Mouse (Mus musculus) monocyte, adult 5-6 weeks (primary cell): ENCODE results near the gene Tmem132c. TPM values are rescaled to one million over a fixed set of nuclear protein-coding genes. Genes with fewer than 3 reads are reported as not detected.

ENCODE experiments used
- ATAC-seq: fragments of 153-309, 156-312 bp; replicated peaks from 2 replicates; pipeline ENCODE4 v1.8.0; 2017; ENCODE audit warnings: mild to moderate bottlenecking; ENCODE audit not compliant: low TSS enrichment, insufficient number of reproducible peaks, severe bottlenecking, poor library complexity, low FRiP score
- total RNA-seq: library from RNA; stranded (forward); fragments of 200-1000, 200-491, 200-594 nt; gene quantifications from 3 replicates; pipeline ENCODE4 v1.2.3, GENCODE M21; 2017

The Tmem132c gene
- total RNA-seq, 1 experiment from 2014 or later: not detected

DNA sequence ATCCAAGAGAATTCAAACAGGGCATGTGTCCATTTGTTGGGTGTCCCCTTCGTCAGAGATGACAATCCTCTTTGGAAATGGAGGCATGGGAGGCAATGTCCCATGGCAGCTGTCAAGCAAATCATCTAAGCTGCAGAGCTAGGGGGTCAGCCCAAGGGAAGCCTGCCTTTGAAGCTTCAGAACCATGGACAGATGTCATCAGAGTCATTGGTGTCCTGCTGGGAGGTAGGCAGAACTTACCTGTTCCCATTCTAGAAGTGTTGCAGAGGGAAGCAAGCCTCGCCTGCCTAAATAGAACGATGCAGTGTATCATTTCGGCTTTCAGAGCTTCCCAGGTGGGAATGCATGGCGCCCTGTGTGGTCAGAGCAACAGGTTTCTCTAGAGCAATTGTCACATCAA is 230.3 kb downstream of the Tmem132c start:
- ATAC-seq: no peak

DNA sequence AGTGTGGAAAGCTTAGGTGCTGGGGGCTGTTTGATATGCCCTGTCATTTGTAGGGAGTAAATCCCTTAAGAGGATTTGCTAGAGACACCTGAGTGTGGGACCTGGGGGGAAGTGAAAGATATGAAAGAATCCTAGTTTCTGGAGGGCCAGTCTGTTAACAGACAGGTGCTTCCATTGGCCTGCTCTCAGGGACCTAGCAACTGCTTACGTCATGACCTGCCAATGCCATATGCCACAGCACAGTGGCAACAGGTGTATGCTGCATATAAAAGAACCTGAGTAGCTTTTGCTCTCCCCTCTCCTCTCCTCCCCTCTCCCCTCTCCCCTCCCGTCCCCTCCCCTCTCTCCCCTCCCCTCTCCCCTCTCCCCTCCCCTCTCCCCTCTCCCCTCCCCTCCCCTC is 232.1 kb downstream of the Tmem132c start:
- ATAC-seq: no peak

DNA sequence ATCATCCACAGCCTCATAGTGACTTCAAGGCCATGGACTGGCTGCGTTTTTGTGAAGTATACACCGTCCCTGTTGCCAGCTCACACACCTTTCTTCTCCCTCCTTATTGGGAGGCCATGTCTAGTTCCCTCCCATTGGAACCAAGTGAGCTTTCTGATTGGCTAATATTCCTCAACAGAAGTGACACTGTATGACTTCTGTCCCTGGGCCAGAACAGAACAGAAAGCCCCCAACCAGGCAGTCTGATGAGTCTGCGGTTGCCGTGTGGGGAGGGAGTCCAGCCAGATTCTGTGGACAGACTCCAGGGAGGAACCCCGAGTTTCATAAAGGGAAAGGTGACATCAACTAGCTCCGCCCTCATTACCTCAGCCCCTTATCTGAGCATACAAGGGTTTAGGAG is 233.2 kb downstream of the Tmem132c start:
- no peak for ATAC-seq

DNA sequence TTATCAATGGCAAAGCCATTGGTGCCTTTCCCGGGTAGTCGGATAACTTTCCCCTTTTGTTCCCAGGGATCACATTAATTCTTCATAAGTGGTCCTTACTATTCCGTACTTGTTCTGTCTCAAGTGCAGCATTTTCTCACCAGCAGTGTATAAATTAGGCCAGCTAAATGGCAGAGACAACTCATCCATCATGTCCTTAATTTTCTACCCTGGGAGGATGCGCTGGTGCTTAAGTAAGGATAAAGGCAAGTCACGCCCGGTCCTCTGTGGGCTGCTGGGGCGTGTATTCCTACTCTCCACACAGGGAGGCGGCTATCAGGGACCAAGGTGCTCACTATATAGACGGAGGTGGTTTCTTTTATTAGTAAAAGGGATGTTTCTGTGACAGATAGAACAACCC is 236.2 kb downstream of the Tmem132c start:
- no peak for ATAC-seq

DNA sequence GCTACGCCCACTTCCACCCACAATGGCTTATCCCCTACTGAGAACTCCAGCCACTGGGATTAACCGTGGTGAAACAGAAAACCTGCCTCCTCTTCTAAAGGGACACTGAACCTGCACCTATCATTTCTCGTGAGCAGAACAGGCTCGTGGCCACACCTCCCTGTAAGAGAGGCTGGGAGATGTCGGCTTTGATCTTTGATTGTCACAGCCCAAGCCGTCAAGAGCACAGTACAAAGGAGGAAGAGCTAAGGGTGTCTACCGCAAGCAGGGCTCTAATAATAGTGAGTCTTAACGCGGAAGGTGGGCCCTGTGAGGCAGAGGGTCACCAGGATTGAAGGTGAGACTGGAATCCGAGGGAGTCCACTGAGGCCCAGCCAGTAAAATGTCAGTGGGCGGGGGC is 236.7 kb downstream of the Tmem132c start:
- no peak for ATAC-seq

DNA sequence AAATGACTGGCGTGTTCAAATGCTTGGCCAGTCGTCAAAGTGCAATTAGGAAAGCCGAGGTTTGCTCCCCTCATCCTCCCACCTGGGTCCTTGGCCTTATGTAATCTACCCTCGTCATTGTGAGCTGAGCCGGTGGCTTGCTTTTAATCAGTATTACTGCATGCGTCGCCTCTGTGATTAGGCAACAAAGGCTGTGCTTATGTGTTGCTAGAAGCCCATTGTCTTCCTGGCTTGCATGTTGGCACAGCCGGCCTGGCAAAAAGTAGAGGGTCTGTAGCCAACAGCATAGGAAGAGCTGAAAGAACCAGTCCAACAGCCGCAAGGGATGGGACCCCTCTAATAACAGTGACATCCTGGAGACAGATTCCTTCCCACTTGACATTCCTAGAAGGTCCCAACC is 239.3 kb downstream of the Tmem132c start:
- no peak for ATAC-seq

DNA sequence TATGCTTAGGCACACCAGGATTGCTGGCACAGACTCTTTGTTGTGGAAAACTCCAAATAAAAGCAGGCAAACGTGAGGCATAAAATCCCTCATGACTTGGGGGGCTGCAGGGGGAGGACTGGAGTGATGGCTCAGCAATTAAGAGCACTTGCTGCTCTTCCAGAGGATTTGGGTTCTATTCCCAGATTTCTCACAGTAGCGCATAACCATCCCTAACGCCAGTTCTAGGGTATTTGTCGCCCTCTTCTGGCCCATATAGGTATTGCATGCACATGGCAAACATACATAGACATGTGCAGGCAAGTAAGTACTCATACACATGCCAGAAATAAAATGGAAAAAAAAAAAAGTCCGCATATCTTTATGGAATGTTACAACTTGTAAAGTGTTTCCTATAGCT is 239.8 kb downstream of the Tmem132c start:
- no peak for ATAC-seq

DNA sequence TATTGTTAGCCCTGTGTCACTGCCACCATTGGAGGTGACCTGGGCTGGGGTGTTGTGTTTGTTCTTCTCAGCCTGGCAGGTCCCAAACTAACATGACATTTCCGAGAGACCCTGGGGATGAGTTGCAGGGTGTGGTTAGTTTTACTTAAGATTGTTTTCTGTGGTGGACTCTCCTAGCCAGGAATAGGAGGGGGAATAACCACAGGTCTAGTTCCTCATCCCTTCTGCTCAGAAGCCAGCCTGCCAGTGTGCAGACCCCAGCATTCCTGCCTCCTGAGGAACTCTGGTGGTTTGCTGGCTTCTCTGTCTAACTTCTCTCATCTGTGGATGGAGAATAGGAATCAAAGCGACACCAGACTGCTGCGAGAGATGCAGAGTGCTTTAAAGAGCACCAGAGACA is 240.7 kb downstream of the Tmem132c start:
- no peak for ATAC-seq

DNA sequence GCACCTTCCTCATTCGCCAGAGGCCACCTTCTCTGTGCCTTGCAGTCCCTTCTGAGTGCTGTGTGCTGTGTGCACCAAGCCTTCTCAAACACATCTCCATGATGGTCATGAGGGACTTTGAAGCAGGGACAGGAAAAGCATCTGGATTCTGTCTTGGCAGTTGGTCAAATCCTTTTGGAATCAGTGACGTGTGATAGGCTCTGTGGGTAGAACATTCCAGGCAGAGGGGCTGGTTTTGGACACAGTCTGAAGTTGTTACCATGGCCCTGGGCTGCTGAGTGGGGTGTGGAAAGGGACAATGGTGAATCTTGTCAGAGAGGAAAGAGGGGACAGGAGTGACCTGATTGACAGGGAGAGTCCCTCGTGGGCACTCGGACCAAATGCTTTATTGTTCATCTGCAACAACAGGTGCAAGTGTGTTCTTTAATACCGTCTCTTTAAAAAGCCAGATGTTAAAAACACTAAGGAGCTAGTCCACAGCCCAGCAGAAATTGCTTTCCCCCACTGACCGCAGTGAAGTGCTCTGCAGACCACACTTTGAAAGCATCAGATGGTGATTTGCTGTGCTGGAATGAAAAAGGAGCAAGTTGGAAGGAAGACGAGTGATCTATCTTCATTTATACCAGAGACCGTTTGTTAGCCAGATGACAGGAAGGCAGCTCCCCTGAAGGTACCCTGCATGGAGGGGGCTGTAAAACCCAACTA is 242.5 kb downstream of the Tmem132c start:
- no peak for ATAC-seq

DNA sequence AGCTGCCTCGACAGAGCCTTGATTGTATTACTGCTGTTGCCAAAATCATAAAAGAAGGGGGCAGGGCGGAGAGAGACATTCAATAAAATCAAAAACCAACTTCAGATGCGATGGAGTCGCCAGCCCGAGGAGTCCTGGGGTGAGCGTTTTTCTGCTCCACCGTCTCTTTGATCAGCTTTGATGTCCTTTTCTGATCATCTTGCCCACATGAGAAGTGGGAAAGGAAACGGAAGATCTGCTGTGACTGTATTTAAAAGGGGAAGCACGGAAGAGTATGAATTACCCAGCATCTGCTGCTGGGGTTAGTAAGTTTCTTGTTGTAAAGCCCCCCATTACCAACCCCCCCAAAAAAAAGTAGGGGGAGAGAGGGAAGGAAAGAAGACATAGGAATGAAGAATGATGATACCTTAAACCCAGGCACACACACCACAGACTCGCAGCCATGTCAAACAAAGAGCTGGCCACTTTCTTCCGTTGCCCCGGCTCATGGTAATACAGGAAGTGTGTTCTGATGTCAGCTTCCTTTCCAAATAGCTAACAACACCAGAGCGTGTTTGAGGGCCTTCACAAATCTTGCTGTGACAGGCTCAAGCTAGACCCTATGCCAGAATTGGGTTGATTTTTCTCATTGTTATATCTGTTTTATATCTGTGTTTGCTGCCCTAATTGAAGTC is 243.3 kb downstream of the Tmem132c start:
- 0 out of 2 replicates have a peak, but pooled peaks have one; percentile 42 for ATAC-seq

DNA sequence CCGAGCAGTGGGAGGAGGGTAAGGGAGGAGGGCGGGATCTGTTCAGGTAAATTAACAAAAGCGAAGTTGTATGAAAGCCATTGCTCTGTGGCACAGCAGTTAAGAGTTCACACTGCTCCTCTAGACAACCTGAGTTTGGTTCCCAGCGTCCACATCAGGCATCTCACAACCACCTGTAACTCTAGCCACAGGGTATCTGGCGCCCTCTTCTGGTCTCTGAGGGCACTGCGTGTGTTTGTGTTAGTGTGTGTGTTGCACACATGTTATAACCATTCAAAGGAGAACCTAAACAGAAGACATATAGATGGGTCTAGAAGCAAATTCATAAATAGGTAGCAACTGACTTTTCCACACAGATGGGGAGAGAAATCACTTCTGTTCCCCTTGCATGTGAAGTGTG is 245.6 kb downstream of the Tmem132c start:
- ATAC-seq: no peak

DNA sequence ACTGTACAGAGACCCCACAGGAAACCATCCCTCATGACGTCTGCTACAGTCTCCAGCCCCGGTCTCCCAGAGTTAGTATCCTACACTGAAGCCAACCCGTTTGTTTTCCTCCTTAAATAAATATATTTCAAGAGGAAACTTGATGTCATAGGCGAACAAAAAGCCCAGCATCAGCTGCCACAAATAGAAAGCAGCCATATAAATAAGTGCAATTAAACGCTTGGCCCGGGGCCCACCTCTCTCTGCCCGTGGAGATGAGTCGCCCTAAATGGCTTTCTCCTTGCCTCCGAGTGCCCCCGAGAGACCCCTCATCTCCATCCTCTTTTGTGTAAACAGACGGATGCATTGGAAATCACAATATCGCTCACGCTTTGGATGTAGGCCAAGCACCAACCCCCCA is 247.1 kb downstream of the Tmem132c start:
- no peak for ATAC-seq

DNA sequence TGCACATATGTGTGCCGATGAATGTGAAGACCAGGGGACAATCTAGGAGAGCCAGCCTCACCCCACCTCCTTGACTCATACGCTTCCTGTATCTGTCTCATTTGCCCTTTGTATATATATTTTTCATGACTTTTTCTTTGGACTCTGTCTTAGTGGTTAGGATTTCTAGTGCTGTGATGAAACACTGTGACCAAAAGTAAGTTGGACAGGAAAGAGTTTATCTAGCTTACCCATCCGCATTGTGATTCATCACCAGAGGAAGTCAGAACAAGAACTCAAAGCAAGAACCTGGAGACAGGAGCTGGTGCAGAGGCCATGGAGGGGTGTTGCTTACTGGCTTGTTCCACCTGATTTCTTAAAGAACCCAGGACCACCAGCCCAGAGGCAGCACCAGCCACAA is 250.1 kb downstream of the Tmem132c start:
- ATAC-seq: no peak

DNA sequence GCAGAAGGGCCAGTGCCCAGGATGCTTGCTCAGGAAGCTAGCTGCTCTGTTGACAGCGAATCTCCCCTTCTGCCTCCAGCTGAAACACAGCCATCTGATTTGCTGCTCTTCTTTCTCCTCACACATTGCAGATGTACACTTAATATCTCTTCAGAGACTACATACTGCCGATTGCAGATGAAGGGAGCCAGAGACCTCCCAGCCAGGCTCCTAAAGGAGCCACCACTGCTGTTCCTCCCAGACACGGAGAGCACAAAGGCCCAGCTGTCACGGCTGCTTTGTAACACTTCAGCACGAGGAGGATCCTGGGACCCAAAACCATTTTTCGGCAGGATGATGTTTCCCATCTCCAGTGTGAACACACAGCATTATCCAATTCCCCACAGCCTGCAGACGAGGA is 255.3 kb downstream of the Tmem132c start:
- no peak for ATAC-seq

DNA sequence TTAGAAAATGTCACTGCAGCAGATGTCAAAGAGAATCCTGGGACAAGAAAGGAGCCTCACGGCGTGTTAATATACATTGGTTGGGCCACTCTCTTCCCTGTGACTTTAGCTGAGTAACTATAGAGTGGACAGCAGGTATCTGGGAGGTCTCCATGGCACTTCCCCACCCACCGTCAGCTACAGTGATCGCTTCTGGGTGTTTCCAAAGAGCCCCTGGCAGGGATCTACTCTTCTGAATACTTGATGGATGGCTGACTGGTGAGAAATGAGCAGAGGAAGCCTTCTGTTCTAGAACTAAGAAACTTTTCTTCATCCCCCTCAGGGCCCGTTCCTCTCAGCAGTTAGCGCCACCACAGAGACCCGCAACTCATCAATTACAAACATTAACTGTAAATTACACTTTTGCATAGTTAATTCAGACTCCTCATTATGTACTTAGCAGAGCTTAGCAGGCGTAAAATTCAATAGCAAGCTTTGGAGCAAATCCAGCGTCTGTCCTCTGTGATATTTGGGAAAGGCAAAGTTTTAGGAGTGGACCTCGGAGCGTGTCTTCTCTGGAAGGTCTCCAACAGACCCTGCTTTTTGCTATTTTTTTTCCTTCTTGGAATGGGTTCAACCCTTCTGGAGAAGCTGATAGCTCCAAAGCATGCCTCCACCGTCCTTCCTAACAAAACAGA is 257.7 kb downstream of the Tmem132c start:
- ATAC-seq: no peak

DNA sequence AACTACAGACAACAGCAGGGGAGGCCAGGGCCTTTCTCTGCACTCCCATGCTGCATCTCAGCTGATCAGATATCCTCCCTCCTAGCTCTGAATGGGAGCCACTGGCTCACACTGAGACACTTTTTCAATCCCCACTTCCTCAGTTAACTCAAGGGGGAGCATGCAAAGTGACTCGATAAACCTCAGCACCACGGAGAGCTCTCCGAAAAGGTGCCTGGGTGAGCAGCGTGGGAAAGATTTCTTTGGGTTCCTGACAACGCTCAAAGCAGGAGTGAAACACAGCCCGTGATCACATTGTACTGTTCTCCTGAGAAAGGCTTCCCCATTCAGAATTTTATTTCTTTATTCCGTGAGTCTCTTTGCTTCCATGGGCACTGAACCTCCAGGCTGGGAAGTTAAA is 261.2 kb downstream of the Tmem132c start:
- ATAC-seq: no peak

DNA sequence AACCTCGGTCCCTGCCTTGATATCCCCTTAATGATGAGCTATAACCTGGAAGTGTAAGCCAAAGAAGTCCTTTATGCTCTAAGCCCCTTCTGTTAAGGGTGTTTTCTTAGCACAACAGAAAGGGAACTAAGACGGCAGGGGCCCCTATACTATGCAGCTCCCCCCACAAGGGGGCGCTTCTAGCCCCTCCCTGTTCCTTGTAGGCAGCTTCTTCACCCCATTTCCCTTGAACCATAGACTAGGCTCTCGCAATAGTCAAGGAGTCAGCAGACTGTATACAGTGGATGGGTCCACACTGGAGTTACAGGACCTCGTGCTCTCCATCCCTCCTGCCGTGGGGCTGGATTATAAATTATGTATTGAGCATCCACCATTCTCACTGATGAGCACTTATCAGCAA is 264.1 kb downstream of the Tmem132c start:
- ATAC-seq: no peak

DNA sequence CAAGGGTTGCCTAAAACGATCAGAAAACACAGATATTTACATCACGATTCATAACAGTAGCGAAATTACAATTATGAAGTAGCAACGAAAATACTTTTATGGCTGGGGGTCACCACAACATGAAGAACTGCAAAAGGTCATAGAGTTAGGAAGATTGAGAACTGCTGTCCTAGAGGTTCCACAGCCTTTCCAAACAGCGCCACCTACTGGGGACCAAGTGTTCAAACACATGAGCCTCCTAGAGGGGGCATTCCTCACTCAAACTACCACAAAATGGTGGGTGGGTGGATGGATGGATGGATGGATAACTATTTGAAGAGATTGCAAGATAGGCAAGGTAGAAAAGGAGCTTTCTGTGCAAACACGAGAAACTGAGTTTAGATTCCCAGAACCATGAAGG is 270.0 kb downstream of the Tmem132c start:
- ATAC-seq: no peak

DNA sequence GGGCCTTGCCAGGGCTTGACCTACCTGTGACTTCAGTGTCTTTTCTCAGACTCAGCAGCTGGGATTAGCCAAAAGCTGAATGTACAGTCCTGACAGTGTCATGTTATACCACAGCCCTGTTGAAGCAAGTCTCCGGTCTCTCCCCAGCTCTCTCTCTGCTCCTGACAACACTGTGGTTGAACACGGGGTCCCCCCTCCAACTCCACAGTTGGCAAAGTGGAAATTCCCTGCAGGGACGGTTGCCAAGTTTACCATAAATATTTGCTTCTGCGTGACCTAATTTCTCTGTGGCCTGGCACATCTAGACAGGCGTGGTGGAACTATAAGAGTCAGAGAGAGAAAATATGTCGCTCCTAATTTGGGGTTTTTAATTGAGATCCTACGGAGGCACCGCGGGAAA is 274.4 kb downstream of the Tmem132c start:
- no peak for ATAC-seq
